Mouse (Mus musculus): ENCODE measurements around the gene Asap2. TPM values are rescaled to one million over a fixed set of nuclear protein-coding genes. Genes with fewer than 3 reads are reported as not detected.
A peak's percentile ranks its signal among the peaks of the same experiment; 100 is the strongest.

Gene Asap2
- polyA plus RNA-seq, 1 experiment from 2014 or later, result 8.3 TPM

DNA sequence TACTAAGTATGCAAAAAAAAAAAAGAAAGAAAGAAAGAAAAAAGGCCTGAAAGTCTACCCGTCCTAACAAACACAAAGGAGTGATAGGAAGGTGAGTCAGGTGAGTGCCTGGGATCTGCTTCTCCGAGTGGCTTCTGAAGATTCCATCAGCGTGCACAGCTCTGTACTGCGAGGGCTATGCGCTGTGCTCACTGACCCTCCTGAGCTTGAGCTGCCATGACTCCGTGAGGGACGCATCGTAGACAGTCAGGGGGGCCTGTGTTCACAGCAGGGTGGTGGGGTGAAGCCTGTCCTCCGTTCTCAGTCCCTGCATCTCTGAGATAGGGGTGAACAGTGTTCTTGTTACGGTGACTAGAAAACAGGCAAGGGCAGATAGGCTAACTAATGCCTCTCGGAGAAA lies 308.6 kb downstream of the Asap2 start:
- no peaks in the 10 kb centered on the region for H3K4me1 ChIP-seq (replicated peaks; ENCODE audit: control insufficient read depth, insufficient read depth, low read length)
- H3K27me3 ChIP-seq (ENCODE audit: control insufficient read depth, insufficient read depth, low read depth, low read length), result no peaks in the 10 kb centered on the region
- ATAC-seq (ENCODE audit: low read depth), result no peak
- WGBS, result 93% methylated on average over 11 of the region's 11 CpGs
- H3K4me3 ChIP-seq (ENCODE audit: low read length), result no peak overlapping the region
- no peak overlapping the region for H3K27ac ChIP-seq (ENCODE audit: low read length)
- H3K9me3 ChIP-seq (ENCODE audit: control insufficient read depth, low read length), result no peaks in the 10 kb centered on the region
- no peak overlapping the region for H3K4me2 ChIP-seq (ENCODE audit: low read depth, low read length)
- H3K36me3 ChIP-seq (ENCODE audit: control insufficient read depth, insufficient read depth, low read length), result peaks cover 59% of the 10 kb centered on the region
- no peak overlapping the region for H3K9ac ChIP-seq (ENCODE audit: low read length)

DNA sequence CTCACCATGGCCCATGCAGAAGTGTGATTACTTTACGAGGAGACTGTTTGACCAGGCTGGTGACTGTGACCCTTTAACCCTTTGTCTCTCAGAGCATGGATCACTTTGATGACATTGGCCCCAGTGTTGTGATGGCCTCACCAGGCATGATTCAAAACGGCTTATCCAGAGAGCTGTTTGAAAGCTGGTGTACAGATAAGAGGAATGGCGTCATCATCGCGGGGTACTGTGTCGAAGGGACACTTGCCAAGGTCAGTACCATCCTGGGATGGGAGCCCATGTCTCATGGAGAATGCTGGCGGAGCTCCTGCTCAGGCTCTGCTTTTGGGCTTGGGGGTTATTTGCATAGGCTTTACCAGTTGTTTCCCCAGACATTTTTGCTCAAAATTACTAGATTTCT lies 311.1 kb downstream of the Asap2 start:
- Histone ChIP-seq H3K27me3 (ENCODE audit: control insufficient read depth, insufficient read depth, low read depth, low read length) (no peaks in the 10 kb centered on the region), H3K36me3 (ENCODE audit: control insufficient read depth, insufficient read depth, low read length) (peaks cover 56% of the 10 kb centered on the region), H3K4me3 (ENCODE audit: low read length) (no peak overlapping the region), H3K9ac (ENCODE audit: low read length) (no peak overlapping the region), H3K9me3 (ENCODE audit: control insufficient read depth, low read length) (no peaks in the 10 kb centered on the region), H3K4me1 (replicated peaks; ENCODE audit: control insufficient read depth, insufficient read depth, low read length) (no peaks in the 10 kb centered on the region), H3K27ac (ENCODE audit: low read length) (no peak overlapping the region), H3K4me2 (ENCODE audit: low read depth, low read length) (no peak overlapping the region)
- WGBS, result 70% methylated on average over 7 of the region's 7 CpGs
- ATAC-seq (ENCODE audit: low read depth), result no peak

- Histone ChIP-seq H3K27me3 (ENCODE audit: control insufficient read depth, insufficient read depth, low read depth, low read length) (no peaks in the 10 kb centered on the region), H3K9ac (ENCODE audit: low read length) (no peak overlapping the region), H3K4me2 (ENCODE audit: low read depth, low read length) (no peak overlapping the region), H3K27ac (ENCODE audit: low read length) (no peak overlapping the region), H3K4me3 (ENCODE audit: low read length) (no peak overlapping the region), H3K4me1 (replicated peaks; ENCODE audit: control insufficient read depth, insufficient read depth, low read length) (no peaks in the 10 kb centered on the region), H3K36me3 (ENCODE audit: control insufficient read depth, insufficient read depth, low read length) (peaks cover 56% of the 10 kb centered on the region), H3K9me3 (ENCODE audit: control insufficient read depth, low read length) (no peaks in the 10 kb centered on the region)
- WGBS, result 52% methylated on average over 8 of the region's 8 CpGs
- ATAC-seq (ENCODE audit: low read depth), result no peak
These were observed 311.7 kb downstream of the Asap2 start for GRCm38 (mm10) chr12:21301932-21302331.

DNA sequence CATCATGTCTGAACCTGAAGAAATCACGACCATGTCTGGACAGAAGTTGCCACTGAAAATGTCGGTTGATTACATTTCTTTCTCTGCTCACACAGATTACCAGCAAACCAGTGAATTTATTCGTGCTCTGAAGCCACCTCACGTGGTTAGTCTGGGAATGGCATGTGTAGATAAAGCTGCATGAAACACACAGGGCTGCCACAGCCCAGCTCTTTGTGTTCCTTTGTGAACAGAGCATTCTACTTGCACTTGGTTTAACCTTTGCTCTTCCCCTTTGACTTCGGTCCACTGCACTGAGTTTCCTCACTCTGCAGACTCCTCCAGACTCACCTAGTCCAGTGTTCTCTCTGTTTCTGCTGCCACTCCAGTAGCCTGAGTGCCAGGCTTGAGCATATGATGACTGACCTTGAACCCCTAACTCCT lies 312.1 kb downstream of the Asap2 start:
- 77% methylated on average over 5 of the region's 5 CpGs for WGBS
- no peaks in the 10 kb centered on the region for H3K9me3 ChIP-seq (ENCODE audit: control insufficient read depth, low read length)
- no peak overlapping the region for H3K9ac ChIP-seq (ENCODE audit: low read length)
- H3K27me3 ChIP-seq (ENCODE audit: control insufficient read depth, insufficient read depth, low read depth, low read length), result no peaks in the 10 kb centered on the region
- H3K36me3 ChIP-seq (ENCODE audit: control insufficient read depth, insufficient read depth, low read length), result peaks cover 53% of the 10 kb centered on the region
- no peak overlapping the region for H3K4me3 ChIP-seq (ENCODE audit: low read length)
- H3K4me1 ChIP-seq (replicated peaks; ENCODE audit: control insufficient read depth, insufficient read depth, low read length), result no peaks in the 10 kb centered on the region
- ATAC-seq (ENCODE audit: low read depth), result no peak
- H3K27ac ChIP-seq (ENCODE audit: low read length), result no peak overlapping the region
- H3K4me2 ChIP-seq (ENCODE audit: low read depth, low read length), result no peak overlapping the region

DNA sequence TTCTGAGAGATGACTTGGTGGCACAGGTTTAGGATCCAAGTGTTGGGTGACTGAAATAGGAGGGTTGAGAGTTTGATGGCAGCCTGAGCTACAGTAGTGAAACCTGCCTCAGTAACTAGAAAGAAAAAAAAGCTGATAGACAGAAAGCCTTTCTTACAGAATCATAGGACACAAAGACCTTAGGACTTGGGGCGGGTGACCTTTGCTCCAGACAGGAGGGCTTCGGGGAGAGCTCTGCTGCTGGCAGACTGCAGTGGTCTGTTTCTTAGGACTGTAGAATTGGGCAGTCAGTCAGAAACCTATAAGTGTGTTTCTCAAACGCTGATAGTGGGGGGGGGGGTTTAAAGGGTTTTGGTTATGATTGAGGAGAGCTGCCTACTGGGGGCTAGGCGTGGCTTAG lies 315.5 kb downstream of the Asap2 start:
- no peak for ATAC-seq (ENCODE audit: low read depth)
- no peaks in the 10 kb centered on the region for H3K27me3 ChIP-seq (ENCODE audit: control insufficient read depth, insufficient read depth, low read depth, low read length)

GRCm38 (mm10) chr12:21306721-21307120 lies 316.5 kb downstream of the Asap2 start:
- 77% methylated on average over 4 of the region's 4 CpGs for whole genome bisulfite sequencing
- Histone ChIP-seq H3K9ac (ENCODE audit: low read length) (no peak overlapping the region), H3K4me1 (replicated peaks; ENCODE audit: control insufficient read depth, insufficient read depth, low read length) (no peaks in the 10 kb centered on the region), H3K4me2 (ENCODE audit: low read depth, low read length) (no peak overlapping the region), H3K27me3 (ENCODE audit: control insufficient read depth, insufficient read depth, low read depth, low read length) (no peaks in the 10 kb centered on the region), H3K36me3 (ENCODE audit: control insufficient read depth, insufficient read depth, low read length) (peaks cover 60% of the 10 kb centered on the region), H3K4me3 (ENCODE audit: low read length) (no peak overlapping the region), H3K27ac (ENCODE audit: low read length) (no peak overlapping the region), H3K9me3 (ENCODE audit: control insufficient read depth, low read length) (no peaks in the 10 kb centered on the region)
- ATAC-seq (ENCODE audit: low read depth), result no peak

More for the DNA sequence above, 315.5 kb downstream of the Asap2 start:
- Histone ChIP-seq H3K4me2 (ENCODE audit: low read depth, low read length) (no peak overlapping the region), H3K36me3 (ENCODE audit: control insufficient read depth, insufficient read depth, low read length) (peaks cover 53% of the 10 kb centered on the region), H3K4me3 (ENCODE audit: low read length) (no peak overlapping the region), H3K9ac (ENCODE audit: low read length) (no peak overlapping the region), H3K9me3 (ENCODE audit: control insufficient read depth, low read length) (no peaks in the 10 kb centered on the region), H3K27ac (ENCODE audit: low read length) (no peak overlapping the region), H3K4me1 (replicated peaks; ENCODE audit: control insufficient read depth, insufficient read depth, low read length) (no peaks in the 10 kb centered on the region)
- 93% methylated on average over 4 of the region's 4 CpGs for WGBS

DNA sequence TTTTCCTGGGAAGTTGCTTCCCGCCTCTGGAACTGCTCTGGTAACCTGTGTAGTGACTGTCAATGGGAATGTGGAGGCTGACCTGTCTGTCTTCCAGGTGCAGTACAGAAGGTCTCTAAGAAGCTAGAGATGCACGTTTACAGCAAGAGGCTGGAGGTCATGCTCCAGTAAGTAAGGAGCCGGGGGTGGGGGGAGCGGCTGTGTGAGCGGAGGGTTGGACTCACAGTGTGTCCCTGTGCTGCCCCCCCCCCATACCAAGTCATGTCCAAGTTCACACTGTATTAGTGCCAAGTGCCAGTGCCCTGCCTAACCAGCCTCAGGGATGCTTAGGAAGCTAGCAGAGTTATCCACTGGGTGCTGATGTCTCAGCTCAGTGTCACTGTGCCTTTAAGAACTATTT lies 321.9 kb downstream of the Asap2 start:
- Histone ChIP-seq H3K4me3 (ENCODE audit: low read length) (no peak overlapping the region), H3K4me2 (ENCODE audit: low read depth, low read length) (no peak overlapping the region), H3K9me3 (ENCODE audit: control insufficient read depth, low read length) (no peaks in the 10 kb centered on the region), H3K27ac (ENCODE audit: low read length) (no peak overlapping the region), H3K27me3 (ENCODE audit: control insufficient read depth, insufficient read depth, low read depth, low read length) (no peaks in the 10 kb centered on the region), H3K36me3 (ENCODE audit: control insufficient read depth, insufficient read depth, low read length) (peaks cover 49% of the 10 kb centered on the region), H3K4me1 (replicated peaks; ENCODE audit: control insufficient read depth, insufficient read depth, low read length) (peaks cover 4% of the 10 kb centered on the region), H3K9ac (ENCODE audit: low read length) (no peak overlapping the region)
- no peak for ATAC-seq (ENCODE audit: low read depth)
- 87% methylated on average over 5 of the region's 5 CpGs for WGBS

GRCm38 (mm10) chr12:21315923-21316868 lies 325.9 kb downstream of the Asap2 start, which contains the start of gene Iah1:
Gene Iah1, plus strand, starts transcription at chr12:21316389.
- no peaks in the 10 kb centered on the region for H3K9me3 ChIP-seq (ENCODE audit: control insufficient read depth, low read length)
- 2% methylated on average over 57 of the region's 59 CpGs for WGBS
- H3K9ac ChIP-seq (ENCODE audit: low read length), result peak within 1 kb of the TSS; percentile 84
- peak within 1 kb of the TSS; percentile 68 for H3K4me2 ChIP-seq (ENCODE audit: low read depth, low read length)
- H3K36me3 ChIP-seq (ENCODE audit: control insufficient read depth, insufficient read depth, low read length), result peaks cover 30% of the 10 kb centered on the region
- ATAC-seq (ENCODE audit: low read depth), result peak; percentile 96
- H3K4me1 ChIP-seq (replicated peaks; ENCODE audit: control insufficient read depth, insufficient read depth, low read length), result peaks cover 6% of the 10 kb centered on the region
- peak within 1 kb of the TSS; percentile 78 for H3K4me3 ChIP-seq (ENCODE audit: low read length)
- peak within 1 kb of the TSS; percentile 79 for H3K27ac ChIP-seq (ENCODE audit: low read length)
- no peaks in the 10 kb centered on the region for H3K27me3 ChIP-seq (ENCODE audit: control insufficient read depth, insufficient read depth, low read depth, low read length)

- Histone ChIP-seq H3K27me3 (ENCODE audit: control insufficient read depth, insufficient read depth, low read depth, low read length) (no peaks in the 10 kb centered on the region), H3K36me3 (ENCODE audit: control insufficient read depth, insufficient read depth, low read length) (peaks cover 26% of the 10 kb centered on the region), H3K9ac (ENCODE audit: low read length) (peak overlapping the region; percentile 84), H3K4me3 (ENCODE audit: low read length) (peak overlapping the region; percentile 78), H3K4me1 (replicated peaks; ENCODE audit: control insufficient read depth, insufficient read depth, low read length) (peaks cover 6% of the 10 kb centered on the region), H3K9me3 (ENCODE audit: control insufficient read depth, low read length) (no peaks in the 10 kb centered on the region), H3K4me2 (ENCODE audit: low read depth, low read length) (peak overlapping the region; percentile 68), H3K27ac (ENCODE audit: low read length) (peak overlapping the region; percentile 79)
- 23% methylated on average over 7 of the region's 7 CpGs for WGBS
- ATAC-seq (ENCODE audit: low read depth), result 0 out of 2 replicates have a peak, but pooled peaks have one; percentile 7
These were observed 326.6 kb downstream of the Asap2 start for GRCm38 (mm10) chr12:21316869-21317265.
